Comparison of ENCODE assay signal across 12 mouse cellular contexts in the genomic region with DNA sequence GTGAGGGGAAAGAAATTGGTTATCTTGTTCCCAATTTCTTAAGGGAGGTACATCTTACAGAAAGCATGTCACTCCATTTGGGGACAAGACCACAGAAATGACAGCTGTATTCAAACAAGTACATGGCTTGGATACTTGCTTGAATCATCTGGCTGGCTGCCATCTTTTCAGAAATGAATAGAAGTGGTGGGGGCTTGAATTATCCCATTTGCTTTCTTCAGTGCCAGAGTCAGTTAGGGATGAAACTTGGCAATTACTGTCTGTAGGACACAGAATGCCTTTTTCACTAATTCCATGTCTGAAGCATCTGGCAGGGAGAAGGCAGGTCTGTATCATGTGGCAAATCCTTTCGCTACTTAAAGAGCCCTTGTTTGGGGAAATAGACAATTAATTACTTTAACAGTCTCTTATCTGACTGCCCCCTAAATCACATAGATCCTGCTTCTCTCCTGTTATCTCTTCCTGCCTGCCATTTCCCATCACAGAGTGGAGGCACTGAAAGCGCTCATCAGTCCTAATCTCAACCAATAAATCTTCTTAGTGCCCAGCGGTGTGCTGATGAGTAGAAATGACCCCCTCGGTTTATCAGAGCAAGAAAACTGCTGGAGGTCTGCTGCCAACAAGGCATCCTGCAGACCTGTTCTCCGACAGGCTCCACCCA. TPM values are rescaled to one million over a fixed set of nuclear protein-coding genes. Genes with fewer than 3 reads are reported as not detected.
A peak's percentile ranks its signal among the peaks of the same experiment; 100 is the strongest.
DNase-seq lines count a peak whose midpoint lies in the region; ATAC-seq and TF ChIP-seq lines count a peak whose summit lies in the region.
"Had no signal": no experiment of that assay in that cellular context is flagged by ENCODE, and none has a peak within 500 bp of the region (broad histone marks: within the 10 kb centered on the region; RNA-seq: fewer than 3 reads in every experiment).

No protein-coding gene starts in this region.

- H3K27me3 ChIP-seq in hindbrain, embryonic 12.5 days: no peaks in the 10 kb centered on the region
- no peaks in the 10 kb centered on the region for H3K27me3 ChIP-seq in hindbrain, embryonic 10.5 days (ENCODE audit: insufficient read depth, poor library complexity, severe bottlenecking)
- H3K27me3 ChIP-seq in C2C12 (ENCODE audit: control insufficient read depth, insufficient read depth, insufficient read length): no peaks in the 10 kb centered on the region
- H3K27me3 ChIP-seq in hindbrain, embryonic 15.5 days: no peaks in the 10 kb centered on the region
- 0 out of 2 replicates have a peak, but pooled peaks cover 5% of the 10 kb centered on the region for H3K27me3 ChIP-seq in heart, embryonic 10.5 days (ENCODE audit: insufficient read depth, poor library complexity, severe bottlenecking)
- H3K27me3 ChIP-seq: CH12.LX had no signal

- no peak for DNase-seq in hindbrain, embryonic 10.5 days (ENCODE audit: low spot score)
- DNase-seq in Muller cell, postnatal 12 days (ENCODE audit: inconsistent ontology term): peak; percentile 89
- DNase-seq in right cerebral cortex, adult 2 months (ENCODE audit: low spot score in 2 of 2): no peak
- DNase-seq in heart, embryonic 10.5 days (ENCODE audit: low spot score): no peak
- DNase-seq in testis, postnatal 10 days (ENCODE audit: low spot score): no peak
- DNase-seq: cerebellum, adult 11-12 months; heart, adult 11 months; kidney, adult 2 months had no signal

- H3K4me3 ChIP-seq in hindbrain, embryonic 12.5 days: no peak overlapping the region
- no peak overlapping the region for H3K4me3 ChIP-seq in hindbrain, embryonic 10.5 days
- no peak overlapping the region for H3K4me3 ChIP-seq in C2C12 (ENCODE audit: insufficient read depth, poor library complexity, severe bottlenecking)
- H3K4me3 ChIP-seq in hindbrain, embryonic 15.5 days: no peak overlapping the region
- no peak overlapping the region for H3K4me3 ChIP-seq in heart, embryonic 10.5 days

- TF ChIP-seq CTCF in C2C12 (IDR thresholded peaks at IDR 0.05; ENCODE audit: control insufficient read depth, insufficient read depth, insufficient read length): no peak

- H3K79me2 ChIP-seq in C2C12 (ENCODE audit: control insufficient read depth, insufficient read depth): no peaks in the 10 kb centered on the region

- H3K9me3 ChIP-seq in hindbrain, embryonic 12.5 days (replicated peaks): no peaks in the 10 kb centered on the region
- no peaks in the 10 kb centered on the region for H3K9me3 ChIP-seq in hindbrain, embryonic 10.5 days
- H3K9me3 ChIP-seq in hindbrain, embryonic 15.5 days: no peaks in the 10 kb centered on the region
- H3K9me3 ChIP-seq in heart, embryonic 10.5 days: no peaks in the 10 kb centered on the region

- peaks cover 6% of the 10 kb centered on the region for H3K36me3 ChIP-seq in hindbrain, embryonic 12.5 days
- peaks cover 70% of the 10 kb centered on the region for H3K36me3 ChIP-seq in hindbrain, embryonic 10.5 days
- H3K36me3 ChIP-seq in C2C12 (ENCODE audit: control insufficient read depth, insufficient read depth): no peaks in the 10 kb centered on the region
- H3K36me3 ChIP-seq in hindbrain, embryonic 15.5 days: no peaks in the 10 kb centered on the region
- H3K36me3 ChIP-seq in heart, embryonic 10.5 days: no peaks in the 10 kb centered on the region; the same call in 1 of the 2 replicates

- H3K4me2 ChIP-seq in hindbrain, embryonic 12.5 days (replicated peaks): no peak overlapping the region
- no peak overlapping the region for H3K4me2 ChIP-seq in hindbrain, embryonic 15.5 days

- 55% methylated on average over 5 of the region's 5 CpGs for WGBS in hindbrain, embryonic 12.5 days
- 66% methylated on average over 5 of the region's 5 CpGs for WGBS in hindbrain, embryonic 10.5 days
- 37% methylated on average over 5 of the region's 5 CpGs for WGBS in hindbrain, embryonic 15.5 days
- WGBS in heart, embryonic 10.5 days: 16% methylated on average over 5 of the region's 5 CpGs

- H3K4me1 ChIP-seq in hindbrain, embryonic 12.5 days: peaks cover 43% of the 10 kb centered on the region
- H3K4me1 ChIP-seq in hindbrain, embryonic 10.5 days (replicated peaks): peaks cover 48% of the 10 kb centered on the region
- peaks cover 29% of the 10 kb centered on the region for H3K4me1 ChIP-seq in hindbrain, embryonic 15.5 days (replicated peaks)
- peaks cover 38% of the 10 kb centered on the region for H3K4me1 ChIP-seq in heart, embryonic 10.5 days

- peak; percentile 37 for ATAC-seq in hindbrain, embryonic 12.5 days (ENCODE audit: low FRiP score)
- peak; percentile 61; the same call in 1 of the 2 replicates for ATAC-seq in hindbrain, embryonic 15.5 days (ENCODE audit: low FRiP score, low read depth)

- no peaks in the 10 kb centered on the region for H3K79me3 ChIP-seq in C2C12 (ENCODE audit: low read depth)

- H3ac ChIP-seq in C2C12 (ENCODE audit: control insufficient read depth, insufficient read length, low read depth): no peak overlapping the region

- H3K27ac ChIP-seq in hindbrain, embryonic 12.5 days: no peak overlapping the region; the same call in 1 of the 2 replicates
- no peak overlapping the region for H3K27ac ChIP-seq in hindbrain, embryonic 10.5 days
- H3K27ac ChIP-seq in hindbrain, embryonic 15.5 days (replicated peaks): 0 out of 2 replicates have a peak overlapping the region, but pooled peaks have one; percentile 57
- H3K27ac ChIP-seq in heart, embryonic 10.5 days: no peak overlapping the region

- H3K9ac ChIP-seq in hindbrain, embryonic 12.5 days: no peak overlapping the region
- no peak overlapping the region for H3K9ac ChIP-seq in hindbrain, embryonic 15.5 days

TF ChIP-seq in C2C12, 6 proteins besides CTCF, POLR2A, EP300 and RAD21:
- TF ChIP-seq MYOD1 (IDR thresholded peaks at IDR 0.05; ENCODE audit: control insufficient read depth, insufficient read length, low read depth) (peak; percentile 60), MYOG (IDR thresholded peaks at IDR 0.05; ENCODE audit: control insufficient read depth, extremely low read depth, insufficient read length) (no peak), MAX (IDR thresholded peaks at IDR 0.05) (no peak)
TF ChIP-seq in C2C12: peak in this region for 1.

RNA-seq across cellular contexts. Expression of a gene that starts 44.0 kb away (rescaled TPM):
- 23.9 and 24.3 TPM in 2 replicates for polyA plus RNA-seq in hindbrain, embryonic 12.5 days (2016; fragmentation: Nextera tagmentation; extraction: Ambion mirVana)
- 12.7 and 14.4 TPM in 2 replicates for polyA plus RNA-seq in hindbrain, embryonic 10.5 days (2016; fragmentation: Nextera tagmentation; extraction: Ambion mirVana)
- polyA plus RNA-seq in C2C12 (2012; fragmentation: generic; extraction: Trizol): 11.2 TPM
- 20.6 and 23.8 TPM in 2 replicates for polyA plus RNA-seq in hindbrain, embryonic 15.5 days (2015; fragmentation: Nextera tagmentation; extraction: Ambion mirVana)
- 9.7 and 11.8 TPM in 2 replicates for polyA plus RNA-seq in heart, embryonic 10.5 days (2016; fragmentation: Nextera tagmentation; extraction: Ambion mirVana)
